Mouse (Mus musculus): ENCODE measurements around the gene Rnd2. TPM values are rescaled to one million over a fixed set of nuclear protein-coding genes. Genes with fewer than 3 reads are reported as not detected.
"Not testable (repeated sequence)": the region's sequence is repeated elsewhere in the genome, so short reads cannot be mapped to it uniquely, and the experiment has no call there.

Gene Rnd2
- total RNA-seq, 2 experiments from 2014 or later = 9.8 to 14.9 TPM

DNA sequence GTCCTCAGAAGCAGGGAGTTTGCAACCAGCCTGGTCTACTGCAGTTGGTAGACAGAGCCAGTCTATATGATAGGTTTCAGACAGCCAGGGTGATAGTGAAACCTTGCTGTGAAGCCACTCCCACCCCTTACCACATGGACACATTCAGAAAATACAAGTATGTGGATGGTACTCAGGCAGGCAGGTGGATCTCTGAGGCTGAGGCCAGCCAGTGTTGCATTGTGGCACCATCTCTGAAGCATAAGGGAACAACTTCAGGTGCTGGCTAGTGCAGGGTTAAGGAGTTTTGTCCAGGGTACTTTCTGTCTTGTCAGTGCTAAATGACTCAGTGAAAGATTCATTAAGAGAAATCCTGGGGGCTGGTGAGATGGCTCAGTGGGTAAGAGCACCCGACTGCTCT, 18.5 kb upstream of the Rnd2 start:
- DNase-seq (ENCODE audit: low spot score in 2 of 2) = no peak

DNA sequence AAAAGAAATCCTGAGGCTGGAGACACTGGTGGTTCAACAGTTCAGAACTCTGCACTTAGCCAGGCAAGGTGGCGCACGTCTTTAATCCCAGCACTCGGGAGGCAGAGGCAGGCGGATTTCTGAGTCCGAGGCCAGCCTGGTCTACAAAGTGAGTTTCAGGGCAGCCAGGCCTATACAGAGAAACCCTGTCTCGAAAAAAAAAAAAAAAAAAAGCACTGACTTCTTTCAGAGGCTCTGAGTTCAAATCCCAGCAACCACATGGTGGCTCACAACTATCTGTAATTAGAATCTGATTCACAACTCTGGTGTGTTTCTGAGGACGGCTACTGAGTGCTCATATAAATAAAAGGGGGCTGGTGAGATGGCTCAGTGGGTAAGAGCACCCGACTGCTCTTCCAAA, 17.9 kb upstream of the Rnd2 start:
- DNase-seq (ENCODE audit: low spot score in 2 of 2) = not testable (repeated sequence)

GRCm38 (mm10) chr11:101447786-101448185, 17.0 kb upstream of the Rnd2 start:
- no peak for DNase-seq (ENCODE audit: low spot score in 2 of 2)

- peak; percentile 68 to 69 for DNase-seq (ENCODE audit: low spot score in 2 of 2)
Measured at GRCm38 (mm10) chr11:101448274-101448746, 16.5 kb upstream of the Rnd2 start, which contains the start of gene Ifi35. Gene Ifi35 (plus strand): TSS chr11:101448407.

DNA sequence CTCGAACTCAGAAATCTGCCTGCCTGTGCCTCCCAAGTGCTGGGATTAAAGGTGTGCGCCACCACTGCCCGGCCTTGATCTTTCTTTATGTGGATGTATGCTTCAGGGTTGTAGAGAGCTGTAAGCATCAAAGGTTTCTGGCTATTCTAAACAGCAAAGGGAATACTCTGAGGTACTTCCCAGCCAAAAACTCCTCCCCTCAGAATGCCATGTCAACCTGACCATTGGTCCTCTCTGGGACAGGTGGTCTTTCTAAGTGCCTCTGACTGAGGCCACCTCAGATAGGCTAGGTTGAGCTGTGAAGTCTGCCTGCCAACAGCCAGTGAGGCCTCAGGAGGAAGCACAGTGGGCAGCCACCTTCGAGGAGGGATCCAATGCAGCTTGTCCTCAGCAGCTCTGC, 15.9 kb upstream of the Rnd2 start:
- no peak for DNase-seq (ENCODE audit: low spot score in 2 of 2)

DNA sequence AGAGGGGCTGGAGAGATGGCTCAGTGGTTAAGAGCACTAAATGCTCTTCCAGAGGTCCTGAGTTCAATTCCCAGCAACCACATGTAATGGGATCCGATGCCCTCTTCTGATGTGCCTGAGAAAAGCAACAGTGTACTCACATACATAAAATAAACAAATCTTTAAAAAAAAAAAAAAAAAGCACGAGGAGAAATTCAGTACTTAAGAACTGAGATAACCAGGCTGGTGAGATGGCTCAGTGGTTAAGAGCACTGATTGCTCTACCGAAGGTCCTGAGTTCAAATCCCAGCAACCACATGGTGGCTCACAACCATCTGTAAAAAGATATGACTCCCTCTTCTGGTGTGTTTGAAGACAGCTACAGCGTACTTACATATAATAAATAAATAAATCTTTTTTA, 15.2 kb upstream of the Rnd2 start:
- DNase-seq (ENCODE audit: low spot score in 2 of 2) = not testable (repeated sequence)

- no peak for DNase-seq (ENCODE audit: low spot score in 2 of 2)
Measured at GRCm38 (mm10) chr11:101450394-101450793, 14.4 kb upstream of the Rnd2 start.

- no peak for DNase-seq (ENCODE audit: low spot score in 2 of 2)
Measured at GRCm38 (mm10) chr11:101451536-101451935, 13.3 kb upstream of the Rnd2 start.

DNA sequence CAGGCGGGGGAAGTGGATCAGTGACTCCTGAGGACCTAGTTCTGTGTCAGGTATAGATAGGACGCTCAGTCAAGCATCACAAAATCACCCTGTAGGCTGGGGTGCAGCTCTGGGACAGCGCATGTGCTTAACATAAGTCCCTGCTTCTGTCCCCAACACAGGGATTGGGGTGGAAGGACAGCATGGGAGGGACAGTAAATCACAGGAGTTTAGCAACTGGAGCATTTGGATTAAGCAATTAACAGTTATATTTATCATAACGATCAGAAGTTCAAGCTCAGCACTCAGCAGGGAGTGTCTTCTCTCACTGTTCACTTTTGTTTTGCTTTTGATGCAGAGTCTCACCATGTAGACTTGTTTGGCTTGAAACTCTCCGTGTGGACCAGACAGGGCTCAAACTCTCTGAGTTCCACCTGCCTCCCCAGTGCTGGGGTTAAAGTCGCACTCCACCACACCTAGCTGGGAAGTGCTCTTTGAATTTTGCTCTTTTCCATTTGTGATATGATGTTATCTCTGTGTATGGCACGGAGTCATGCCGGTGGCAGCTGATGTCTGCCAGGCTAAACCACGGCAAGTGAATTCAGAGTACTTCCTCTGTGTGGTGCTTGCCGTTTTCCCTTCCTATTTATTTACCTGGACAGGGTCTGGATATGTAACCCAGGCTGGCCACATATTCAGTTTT, 12.6 kb upstream of the Rnd2 start:
- no peak for DNase-seq (ENCODE audit: low spot score in 2 of 2)

GRCm38 (mm10) chr11:101454702-101455101, 10.1 kb upstream of the Rnd2 start:
- no peak for DNase-seq (ENCODE audit: low spot score in 2 of 2)

DNA sequence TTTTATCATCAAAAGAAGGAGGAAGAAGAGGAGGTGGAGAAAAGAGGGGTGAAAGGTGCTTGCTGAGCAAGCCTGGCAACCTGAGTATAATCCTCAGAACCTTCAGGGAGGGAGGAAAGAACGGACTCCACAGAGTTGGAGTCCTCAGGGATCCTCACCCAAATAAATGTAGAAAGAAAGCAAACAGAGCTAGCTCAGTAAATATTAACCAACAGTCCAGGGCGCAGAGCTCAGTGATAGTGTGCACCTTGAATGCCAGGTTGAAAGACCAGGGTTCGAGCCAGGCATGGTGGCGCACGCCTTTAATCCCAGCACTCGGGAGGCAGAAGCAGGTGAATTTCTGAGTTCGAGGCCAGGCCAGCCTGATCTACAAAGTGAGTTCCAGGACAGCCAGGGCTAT, 9.2 kb upstream of the Rnd2 start:
- no peak for DNase-seq (ENCODE audit: low spot score in 2 of 2)

GRCm38 (mm10) chr11:101457631-101458030, 7.2 kb upstream of the Rnd2 start:
- DNase-seq (ENCODE audit: low spot score in 2 of 2) = no peak

DNA sequence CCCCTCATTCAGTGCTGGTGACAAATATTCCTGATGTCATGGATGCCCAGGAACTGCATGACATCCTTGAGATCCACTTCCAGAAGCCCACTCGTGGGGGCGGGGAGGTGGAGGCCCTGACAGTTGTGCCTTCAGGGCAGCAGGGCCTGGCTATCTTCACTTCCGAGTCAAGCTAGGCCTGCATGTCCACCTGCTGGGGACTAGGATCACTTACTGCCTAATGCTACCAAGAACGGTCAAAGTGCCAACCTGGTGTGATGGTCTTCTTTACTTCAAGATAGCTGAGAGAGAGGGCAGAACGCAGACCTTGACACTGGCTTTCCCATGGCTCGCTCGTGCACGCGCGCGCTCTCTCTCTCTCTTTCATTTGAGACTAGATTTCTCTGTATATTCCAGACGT, 6.6 kb upstream of the Rnd2 start:
- DNase-seq (ENCODE audit: low spot score in 2 of 2) = no peak

- no peak for DNase-seq (ENCODE audit: low spot score in 2 of 2)
Measured at GRCm38 (mm10) chr11:101459716-101460115, 5.1 kb upstream of the Rnd2 start.

DNA sequence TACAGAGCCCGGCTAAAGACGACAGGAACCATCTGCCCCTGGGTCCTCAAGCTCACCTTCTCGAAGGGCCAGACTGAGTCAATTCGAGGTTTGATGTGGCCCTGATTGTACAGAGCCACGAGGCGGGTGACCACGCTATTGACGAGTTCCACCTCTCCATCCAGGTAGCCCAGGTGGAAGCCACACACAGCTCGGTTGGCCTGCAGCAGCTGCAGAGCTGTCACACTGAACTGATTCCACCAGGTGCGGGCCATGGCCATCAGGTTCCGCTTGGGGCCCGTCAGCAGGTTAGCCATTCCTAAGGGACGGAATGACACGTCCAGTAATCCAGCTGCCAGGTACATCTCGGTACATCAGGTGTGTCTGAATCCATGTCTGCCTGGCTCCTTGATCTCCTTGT, 4.5 kb upstream of the Rnd2 start:
- no peak for DNase-seq (ENCODE audit: low spot score in 2 of 2)

DNA sequence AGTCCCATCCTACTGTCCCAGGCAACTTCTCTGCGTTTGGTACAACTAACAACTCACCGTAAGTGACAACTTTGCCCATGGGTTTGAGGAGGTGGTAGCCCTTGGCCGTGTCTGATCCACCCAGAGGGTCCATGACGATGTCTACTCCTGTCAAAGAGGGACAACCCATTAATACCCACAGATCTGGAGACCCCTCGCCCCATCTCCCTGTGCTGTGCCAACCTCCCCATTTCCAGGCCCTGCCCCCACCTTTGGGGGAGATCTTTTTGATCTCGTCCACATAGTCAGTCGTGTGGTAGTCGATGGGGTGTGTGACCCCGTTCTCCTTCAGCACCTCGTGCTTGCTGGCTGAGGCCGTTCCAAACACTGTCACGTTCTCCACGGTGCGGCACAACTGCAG, 2.7 kb upstream of the Rnd2 start:
- DNase-seq (ENCODE audit: low spot score in 2 of 2) = no peak

- DNase-seq (ENCODE audit: low spot score in 2 of 2) = no peak
Measured at GRCm38 (mm10) chr11:101462583-101463440, 2.0 kb upstream of the Rnd2 start.

DNA sequence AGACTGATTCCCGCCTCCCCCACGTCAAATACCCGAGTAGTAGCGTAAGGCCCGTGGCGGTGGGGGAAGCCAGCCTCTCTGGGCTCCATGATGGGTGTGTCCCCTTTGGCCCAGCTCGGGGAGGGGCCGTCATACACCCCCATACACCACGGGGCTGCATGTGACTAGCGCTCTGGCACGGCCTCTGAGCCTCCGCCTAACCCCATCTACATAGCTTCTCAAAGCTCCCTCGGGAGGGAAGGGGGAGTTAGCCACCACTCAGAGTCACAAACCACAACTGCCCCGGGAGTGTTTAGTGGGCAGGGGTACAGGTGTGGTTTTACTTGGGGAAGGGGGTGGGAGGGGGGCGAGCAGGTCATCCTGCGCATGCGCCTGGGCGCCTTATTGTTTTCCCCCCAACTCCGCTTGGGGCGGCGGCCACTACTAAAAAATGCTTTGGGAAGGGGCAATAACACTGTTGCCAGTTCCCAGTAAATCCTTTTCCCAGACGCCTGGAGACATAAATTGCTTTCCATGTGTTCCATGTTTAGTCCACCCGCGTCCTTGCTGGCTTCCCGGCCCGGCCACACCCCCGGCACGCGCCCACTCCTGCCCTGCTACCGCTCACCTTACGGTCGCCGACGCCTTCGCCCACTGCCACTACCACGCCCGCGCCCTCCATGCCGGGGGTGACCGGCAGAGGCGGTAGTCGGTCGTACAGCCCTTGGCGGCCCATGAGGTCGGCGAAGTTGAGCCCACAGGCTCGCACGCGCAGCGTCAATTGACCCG, 486 bp downstream of the Rnd2 start:
- peak; percentile 64 to 70 for DNase-seq (ENCODE audit: low spot score in 2 of 2)

DNA sequence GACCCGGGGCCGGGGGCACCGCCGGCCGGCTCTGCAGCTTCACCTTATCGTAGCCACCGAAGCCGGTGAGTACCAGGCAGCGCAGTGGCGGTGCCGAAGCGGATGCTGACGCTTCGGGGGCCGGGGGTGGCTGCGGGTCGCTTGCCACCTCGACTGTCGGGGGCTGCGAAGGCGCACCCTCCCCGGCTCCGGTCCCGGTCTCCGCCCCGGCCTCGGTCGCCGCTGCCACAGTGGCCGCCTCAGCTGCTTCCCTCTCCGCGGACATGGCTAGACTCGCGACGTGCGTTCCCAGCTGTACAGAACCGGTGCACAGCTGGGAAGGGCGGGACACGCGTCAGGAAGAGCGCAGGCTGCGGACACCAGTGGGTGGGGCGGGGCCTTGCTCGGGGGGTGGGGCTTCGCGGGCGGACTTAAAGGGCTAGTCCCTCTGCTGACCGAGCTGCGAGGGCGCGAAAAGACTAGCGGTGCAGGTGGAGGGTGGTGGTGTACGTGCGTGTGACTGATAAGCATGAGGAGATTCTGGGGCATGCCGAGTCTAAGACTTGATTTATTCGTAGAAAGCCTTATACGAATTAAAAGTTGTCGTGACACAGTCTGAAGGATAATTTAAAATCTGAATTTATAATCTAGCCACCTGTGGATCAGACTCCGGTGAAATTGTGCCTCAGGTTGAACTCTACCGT, 1.2 kb downstream of the Rnd2 start, which contains the start of gene Vat1:
Gene Vat1, minus strand, starts transcription at position 362 of the 683 bp plus-strand sequence.
- peak; percentile 72 to 79 for DNase-seq (ENCODE audit: low spot score in 2 of 2)

- DNase-seq (ENCODE audit: low spot score in 2 of 2) = not testable (repeated sequence)
Measured at GRCm38 (mm10) chr11:101466552-101466950, 1.8 kb downstream of the Rnd2 start.
